8 mouse cellular contexts compared by ENCODE assay signal in the genomic region with DNA sequence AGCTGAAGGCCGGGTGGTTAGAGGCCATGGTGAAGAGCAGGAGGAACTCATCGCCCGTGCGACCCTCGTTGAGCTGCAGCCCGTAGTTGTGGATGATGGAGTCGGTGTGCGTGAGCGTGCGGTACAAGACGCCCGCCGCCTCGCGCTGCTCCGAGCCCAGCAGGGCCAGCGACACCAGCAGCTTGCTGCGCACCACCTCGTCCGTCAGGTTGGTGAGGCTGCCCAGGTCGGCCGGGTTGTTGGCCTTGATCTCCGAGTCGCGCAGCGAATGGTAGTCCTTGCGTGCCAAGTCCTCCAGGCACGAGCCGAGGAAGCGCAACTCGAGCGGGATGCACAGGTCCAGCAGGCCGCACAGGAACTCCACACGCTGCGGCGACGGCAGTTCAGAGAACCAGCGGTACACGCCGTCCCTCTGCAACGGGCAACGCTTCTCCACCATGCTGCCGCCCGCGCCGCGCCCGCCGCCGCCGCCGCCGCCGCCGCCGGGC. TPM values are rescaled to one million over a fixed set of nuclear protein-coding genes. Genes with fewer than 3 reads are reported as not detected.
DNase-seq lines count a peak whose midpoint lies in the region; ATAC-seq and TF ChIP-seq lines count a peak whose summit lies in the region.

No protein-coding gene starts in this region.

- peak overlapping the region; percentile 100 for H3K27ac ChIP-seq in forebrain, postnatal 0 days (ENCODE audit: low read depth, low read length)
- H3K27ac ChIP-seq in intestine, embryonic 15.5 days: peak overlapping the region; percentile 44; the same call in 1 of the 2 replicates
- peak overlapping the region; percentile 30; the same call in 1 of the 2 replicates for H3K27ac ChIP-seq in lung, embryonic 16.5 days (ENCODE audit: low read length)
- H3K27ac ChIP-seq in stomach, embryonic 14.5 days (ENCODE audit: low read length): no peak overlapping the region

- TF ChIP-seq CTCF in forebrain, postnatal 0 days (IDR thresholded peaks at IDR 0.05; ENCODE audit: low read depth): no peak

- H3K9me3 ChIP-seq in forebrain, postnatal 0 days (ENCODE audit: low read length): no peaks in the 10 kb centered on the region
- no peaks in the 10 kb centered on the region for H3K9me3 ChIP-seq in intestine, embryonic 15.5 days
- H3K9me3 ChIP-seq in lung, embryonic 16.5 days (ENCODE audit: control insufficient read depth, low read length): no peaks in the 10 kb centered on the region
- no peaks in the 10 kb centered on the region for H3K9me3 ChIP-seq in stomach, embryonic 14.5 days (ENCODE audit: control insufficient read depth, low read depth, low read length)

- H3K4me1 ChIP-seq in forebrain, postnatal 0 days (ENCODE audit: insufficient read depth): peaks cover 31% of the 10 kb centered on the region
- peaks cover 48% of the 10 kb centered on the region for H3K4me1 ChIP-seq in intestine, embryonic 15.5 days (replicated peaks)
- H3K4me1 ChIP-seq in lung, embryonic 16.5 days (replicated peaks; ENCODE audit: control insufficient read depth, insufficient read depth, low read length): peaks cover 42% of the 10 kb centered on the region
- peaks cover 45% of the 10 kb centered on the region for H3K4me1 ChIP-seq in stomach, embryonic 14.5 days (ENCODE audit: control insufficient read depth, insufficient read depth, low read length)

- H3K4me2 ChIP-seq in forebrain, postnatal 0 days (ENCODE audit: low read depth): peak overlapping the region; percentile 81
- H3K4me2 ChIP-seq in intestine, embryonic 15.5 days (replicated peaks): peak overlapping the region; percentile 96
- peak overlapping the region; percentile 96 for H3K4me2 ChIP-seq in lung, embryonic 16.5 days (ENCODE audit: low read depth, low read length)
- peak overlapping the region; percentile 99 for H3K4me2 ChIP-seq in stomach, embryonic 14.5 days (replicated peaks; ENCODE audit: low read depth, low read length)

- WGBS in forebrain, postnatal 0 days: under 1% methylated on average over 54 of the region's 56 CpGs
- under 1% methylated on average over 55 of the region's 56 CpGs for WGBS in intestine, embryonic 15.5 days
- under 1% methylated on average over 43 of the region's 56 CpGs for WGBS in lung, embryonic 16.5 days
- under 1% methylated on average over 42 of the region's 56 CpGs for WGBS in stomach, embryonic 14.5 days

- H3K4me3 ChIP-seq in forebrain, postnatal 0 days (ENCODE audit: low read depth, low read length): peak overlapping the region; percentile 87
- peak overlapping the region; percentile 77 for H3K4me3 ChIP-seq in intestine, embryonic 15.5 days (replicated peaks)
- peak overlapping the region; percentile 80 for H3K4me3 ChIP-seq in lung, embryonic 16.5 days (ENCODE audit: low read length)
- H3K4me3 ChIP-seq in stomach, embryonic 14.5 days (ENCODE audit: low read depth, low read length): peak overlapping the region; percentile 65

- no peaks in the 10 kb centered on the region for H3K27me3 ChIP-seq in forebrain, postnatal 0 days (ENCODE audit: insufficient read depth, low read length)
- no peaks in the 10 kb centered on the region for H3K27me3 ChIP-seq in intestine, embryonic 15.5 days (replicated peaks)
- no peaks in the 10 kb centered on the region for H3K27me3 ChIP-seq in lung, embryonic 16.5 days (ENCODE audit: control insufficient read depth, insufficient read depth, low read depth, low read length)
- no peaks in the 10 kb centered on the region for H3K27me3 ChIP-seq in stomach, embryonic 14.5 days (ENCODE audit: control insufficient read depth, insufficient read depth, low read length)

- H3K36me3 ChIP-seq in forebrain, postnatal 0 days (ENCODE audit: insufficient read depth): 0 out of 2 replicates have a peak, but pooled peaks cover 3% of the 10 kb centered on the region
- H3K36me3 ChIP-seq in intestine, embryonic 15.5 days: no peaks in the 10 kb centered on the region
- no peaks in the 10 kb centered on the region for H3K36me3 ChIP-seq in lung, embryonic 16.5 days (ENCODE audit: control insufficient read depth, insufficient read depth, low read length)
- no peaks in the 10 kb centered on the region; the same call in 1 of the 2 replicates for H3K36me3 ChIP-seq in stomach, embryonic 14.5 days (ENCODE audit: control insufficient read depth, insufficient read depth, low read length)

- peak; percentile 58 for DNase-seq in ovary, postnatal 36 days (ENCODE audit: low spot score)
- DNase-seq in ovary, adult 18-20 months (ENCODE audit: low spot score): no peak
- DNase-seq in cerebellum, adult 18-20 months: peak; percentile 65 to 77
- DNase-seq in forebrain, postnatal 0 days: peak; percentile 57
- DNase-seq in T-cell, adult 2 months (ENCODE audit: low spot score): no peak

- ATAC-seq in forebrain, postnatal 0 days: no peak
- no peak for ATAC-seq in intestine, embryonic 15.5 days
- ATAC-seq in lung, embryonic 16.5 days (ENCODE audit: low read depth): no peak
- no peak for ATAC-seq in stomach, embryonic 14.5 days (ENCODE audit: insufficient number of reproducible peaks, insufficient read depth, low FRiP score, low read depth)

- H3K9ac ChIP-seq in forebrain, postnatal 0 days: peak overlapping the region; percentile 86
- H3K9ac ChIP-seq in intestine, embryonic 15.5 days: peak overlapping the region; percentile 73
- H3K9ac ChIP-seq in lung, embryonic 16.5 days (ENCODE audit: low read length): peak overlapping the region; percentile 78
- peak overlapping the region; percentile 67 for H3K9ac ChIP-seq in stomach, embryonic 14.5 days (replicated peaks; ENCODE audit: low read depth, low read length)

RNA-seq across cellular contexts. Expression of a gene that starts 0.8 kb away (rescaled TPM):
- 69.0 and 85.8 TPM in 2 replicates for total RNA-seq in forebrain, postnatal 0 days (2014; rRNA removed)
- polyA plus RNA-seq in forebrain, postnatal 0 days (2015; fragmentation: Nextera tagmentation; extraction: Ambion mirVana): 13.9 and 17.4 TPM in 2 replicates
- 10.7 and 11.2 TPM in 2 replicates for polyA plus RNA-seq in intestine, embryonic 15.5 days (2015; fragmentation: Nextera tagmentation; extraction: Ambion mirVana)
- polyA plus RNA-seq in lung, embryonic 16.5 days (2015; fragmentation: Nextera tagmentation; extraction: Ambion mirVana): 13.0 and 14.4 TPM in 2 replicates
- polyA plus RNA-seq in stomach, embryonic 14.5 days (2014; fragmentation: Nextera tagmentation; extraction: Ambion mirVana): 28.7 TPM in 2 replicates

Comparison
In these comparisons a context has a peak if more than half of its experiments do, and no peak if none do; other contexts are left out.
1. DNase-seq: peak in ovary, postnatal 36 days (single experiment), cerebellum, adult 18-20 months (2 of 2) and forebrain, postnatal 0 days (single experiment); none in ovary, adult 18-20 months (single experiment) and T-cell, adult 2 months (single experiment).
2. Peak in every context shown above with its lines, with median percentiles within 50 percentile points of each other: H3K4me2 ChIP-seq, H3K4me3 ChIP-seq and H3K9ac ChIP-seq.